Mouse (Mus musculus) MEL (cell line): ENCODE measurements around the gene Prkch.
A peak's percentile ranks its signal among the peaks of the same experiment; 100 is the strongest.

Experiments used
- CTCF ChIP-seq, 3 experiments: IDR thresholded peaks in 2 of 3; conservative IDR thresholded peaks in 1 of 3; 2 replicates each; pipeline ENCODE4 v1.5.1; 2011 to 2012; ENCODE audit warnings: low read length in 3 of 3, low read depth in 2 of 3, mild to moderate bottlenecking in 2 of 3, improper control_type of control experiment in 1 of 3, inconsistent platforms in 1 of 3, mixed read lengths in 1 of 3, moderate library complexity in 1 of 3; ENCODE audit not compliant: control insufficient read depth in 1 of 3, insufficient read depth in 1 of 3, poor library complexity in 1 of 3, severe bottlenecking in 1 of 3
- E2F4 ChIP-seq: IDR thresholded peaks from 2 replicates; pipeline ENCODE4 v1.6.1; 2011; ENCODE audit warnings: low read depth, low read length, improper control_type of control experiment, borderline replicate concordance
- ETS1 ChIP-seq: IDR thresholded peaks from 2 replicates; pipeline ENCODE4 v1.6.1; 2012; ENCODE audit warnings: low read depth, mild to moderate bottlenecking, inconsistent platforms, low read length, improper control_type of control experiment, moderate library complexity
- MAFK ChIP-seq: IDR thresholded peaks from 2 replicates; pipeline ENCODE4 v1.6.1; 2011; ENCODE audit warnings: low read depth, mild to moderate bottlenecking, low read length, improper control_type of control experiment, borderline replicate concordance
- MAX ChIP-seq: IDR thresholded peaks from 2 replicates; pipeline ENCODE4 v1.6.1; 2011; ENCODE audit warnings: low read length, improper control_type of control experiment
- NELFE ChIP-seq: IDR thresholded peaks from 2 replicates; pipeline ENCODE4 v1.6.1; 2011; ENCODE audit warnings: low read depth, low read length, improper control_type of control experiment
- POLR2A ChIP-seq, 2 experiments: IDR thresholded peaks; 2 replicates each; pipeline ENCODE4 v1.6.1; 2011 to 2012; ENCODE audit warnings: low read length in 2 of 2, mild to moderate bottlenecking in 2 of 2, control low read depth in 1 of 2, improper control_type of control experiment in 1 of 2, low read depth in 1 of 2, moderate library complexity in 1 of 2; ENCODE audit not compliant: control insufficient read depth in 1 of 2, insufficient read depth in 1 of 2, poor library complexity in 1 of 2
- TCF12 ChIP-seq: IDR thresholded peaks from 2 replicates; pipeline ENCODE4 v1.6.1; 2014; ENCODE audit warnings: low read depth, mild to moderate bottlenecking, inconsistent platforms, low read length, improper control_type of control experiment, moderate library complexity
- USF1 ChIP-seq: IDR thresholded peaks from 2 replicates; pipeline ENCODE4 v1.6.1; 2014; ENCODE audit warnings: low read depth, mild to moderate bottlenecking, inconsistent platforms, low read length, improper control_type of control experiment, moderate library complexity
- USF2 ChIP-seq, 2 experiments: IDR thresholded peaks; 2 replicates each; pipeline ENCODE4 v1.6.1; 2011 to 2012; ENCODE audit warnings: improper control_type of control experiment in 2 of 2, low read length in 2 of 2, borderline replicate concordance in 1 of 2, inconsistent platforms in 1 of 2, low read depth in 1 of 2, mild to moderate bottlenecking in 1 of 2; ENCODE audit not compliant: insufficient read depth in 1 of 2
- ZC3H11A ChIP-seq: IDR thresholded peaks from 2 replicates; pipeline ENCODE4 v1.6.1; 2012; ENCODE audit warnings: low read depth, mild to moderate bottlenecking, inconsistent platforms, low read length, improper control_type of control experiment
- ZKSCAN1 ChIP-seq: IDR thresholded peaks from 2 replicates; pipeline ENCODE4 v1.6.1; 2012; ENCODE audit warnings: low read depth, mild to moderate bottlenecking, inconsistent platforms, low read length, improper control_type of control experiment, moderate library complexity
- ZNF384 ChIP-seq: IDR thresholded peaks from 2 replicates; pipeline ENCODE4 v1.6.1; 2012; ENCODE audit warnings: low read depth, mild to moderate bottlenecking, inconsistent platforms, low read length, improper control_type of control experiment

DNA sequence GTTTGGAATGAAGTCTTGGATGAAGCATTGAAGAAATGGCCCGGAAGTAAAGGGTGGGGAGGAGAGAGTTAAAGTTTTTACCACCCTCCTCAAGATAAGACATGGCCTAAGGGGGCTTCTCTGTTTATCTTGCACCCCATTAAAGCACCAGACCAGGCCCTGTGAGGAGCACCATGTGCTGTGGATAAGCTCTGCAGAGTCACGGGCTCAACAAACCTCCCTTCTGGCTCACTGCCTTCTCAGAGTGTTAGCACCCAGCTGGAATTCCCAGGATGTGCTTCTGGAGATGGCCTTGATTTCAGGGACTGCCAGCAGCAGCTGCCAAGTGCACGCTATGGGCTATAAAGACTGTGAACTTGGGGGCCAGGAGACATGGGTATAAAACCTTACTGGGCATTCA, 204.3 kb downstream of the Prkch start:
- TF ChIP-seq TCF12: peak; percentile 33; the same call in 1 of the 2 replicates
- no peak for TF ChIP-seq CTCF (IDR thresholded peaks at IDR 0.05 in 2 of 3, conservative IDR thresholded peaks at IDR 0.05 in 1 of 3; ENCODE audit: control insufficient read depth in 1 of 3, insufficient read depth in 1 of 3, low read depth in 2 of 3, low read length in 3 of 3, poor library complexity in 1 of 3, severe bottlenecking in 1 of 3)
- no peak for TF ChIP-seq NELFE
- TF ChIP-seq ZNF384: no peak
- peak; percentile 53; the same call in 1 of the 2 replicates for TF ChIP-seq ETS1
- TF ChIP-seq USF2 (IDR thresholded peaks at IDR 0.05; ENCODE audit: borderline replicate concordance in 1 of 2, insufficient read depth in 1 of 2, low read depth in 1 of 2, low read length in 2 of 2): no peak
- no peak for TF ChIP-seq POLR2A (IDR thresholded peaks at IDR 0.05; ENCODE audit: control insufficient read depth in 1 of 2, insufficient read depth in 1 of 2, low read depth in 1 of 2, low read length in 2 of 2, poor library complexity in 1 of 2)
- no peak for TF ChIP-seq USF1
- TF ChIP-seq MAX: no peak
- no peak for TF ChIP-seq ZC3H11A
- TF ChIP-seq ZKSCAN1: no peak
- TF ChIP-seq MAFK: no peak
- TF ChIP-seq E2F4: no peak
